Mouse (Mus musculus) embryonic facial prominence, embryonic 11.5 days (tissue): Measurements from ENCODE around the gene Tmed2. TPM values are rescaled to one million over a fixed set of nuclear protein-coding genes. Genes with fewer than 3 reads are reported as not detected.

Source experiments
- ATAC-seq: fragments of 200-750 bp; cut with Nextera tagmentation; replicated peaks from 2 replicates; pipeline ENCODE4 v1.8.0; 2017; ENCODE audit warnings: low read depth; ENCODE audit not compliant: insufficient number of reproducible peaks, low FRiP score, low TSS enrichment
- DNase-seq: peaks from one replicate; pipeline ENCODE4 v3.0.0-alpha.2; 2015; ENCODE audit warnings: low spot score
- H3K27ac ChIP-seq: fragments of 300-500 bp; sonication (generic); replicated peaks from 2 replicates; pipeline ENCODE4 v1.5.1; 2014; ENCODE audit warnings: mild to moderate bottlenecking, low read depth, low read length, control low read depth
- H3K27me3 ChIP-seq: fragments of 300-500 bp; sonication (generic); 2 replicates; pipeline ENCODE4 v1.6.1; 2014; ENCODE audit warnings: mild to moderate bottlenecking, low read length, moderate library complexity, mixed read lengths; ENCODE audit not compliant: control insufficient read depth, insufficient read depth
- H3K36me3 ChIP-seq: fragments of 300-500 bp; sonication (generic); replicated peaks from 2 replicates; pipeline ENCODE4 v1.6.1; 2014; ENCODE audit warnings: low read depth, mild to moderate bottlenecking, low read length, moderate library complexity, mixed read lengths; ENCODE audit not compliant: control insufficient read depth, insufficient read depth
- H3K4me1 ChIP-seq: fragments of 300-500 bp; sonication (generic); 2 replicates; pipeline ENCODE4 v1.6.1; 2014; ENCODE audit warnings: low read length, mixed read lengths; ENCODE audit not compliant: control insufficient read depth, insufficient read depth
- H3K4me2 ChIP-seq: fragments of 300-500 bp; sonication (generic); 2 replicates; pipeline ENCODE4 v1.6.1; 2014; ENCODE audit warnings: low read depth, mild to moderate bottlenecking, control low read depth, low read length, moderate library complexity
- H3K4me3 ChIP-seq: fragments of 300-500 bp; sonication (generic); 2 replicates; pipeline ENCODE4 v1.5.1; 2014; ENCODE audit warnings: low read depth, low read length, control low read depth
- H3K9ac ChIP-seq: fragments of 300-500 bp; sonication (generic); replicated peaks from 2 replicates; pipeline ENCODE4 v1.6.1; 2014; ENCODE audit warnings: mild to moderate bottlenecking, control low read depth, low read length
- H3K9me3 ChIP-seq: fragments of 300-500 bp; sonication (generic); replicated peaks from 2 replicates; pipeline ENCODE4 v1.6.1; 2016; ENCODE audit warnings: mild to moderate bottlenecking, low read length, inconsistent platforms, mixed read lengths; ENCODE audit not compliant: control insufficient read depth
- WGBS: fragments of 180-500 bp; shearing (Covaris S2); extraction: QIAGEN DNeasy Blood & Tissue Kit; methylation state at CpG from one replicate; pipeline ENCODE4 v1.1.7; 2014; 5-methylcytosine and 5-hydroxymethylcytosine counted together
- polyA plus RNA-seq: library from polyadenylated mRNA; unstranded; fragments of >200 nt; fragmentation: Nextera tagmentation; extraction: Ambion mirVana; gene quantifications from 2 replicates; pipeline ENCODE4 v1.2.1, GENCODE M21; 2014

Gene Tmed2
- polyA plus RNA-seq, 1 experiment from 2014 or later: 564 TPM

DNA sequence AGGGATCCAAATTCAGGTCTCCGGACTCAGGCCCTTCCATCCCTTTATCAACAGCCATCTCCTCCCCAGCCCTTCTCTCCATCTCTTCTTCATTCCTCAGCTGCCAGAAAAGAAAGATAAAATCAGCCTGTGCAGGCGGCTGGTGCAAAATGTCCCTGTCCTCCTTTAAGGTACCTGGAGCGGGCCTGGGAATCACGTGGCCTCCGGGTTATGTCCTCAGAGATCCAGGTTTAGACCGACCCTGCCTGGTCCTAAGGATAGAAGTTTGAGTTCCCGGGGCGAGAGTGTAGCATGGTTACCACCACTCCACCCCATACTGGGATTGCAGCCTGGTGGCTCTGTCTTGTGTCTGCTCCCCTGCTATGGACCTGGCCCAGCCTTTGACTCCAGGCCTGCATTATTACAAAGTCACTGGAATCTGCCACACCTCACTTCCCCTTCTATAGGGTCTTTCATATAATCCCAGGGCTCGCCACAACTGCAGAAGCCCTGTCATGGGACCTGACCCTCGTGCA lies 29.9 kb upstream of the Tmed2 start:
- ATAC-seq (no peak), DNase-seq (no peak)
- Histone ChIP-seq H3K27me3 (no peaks in the 10 kb centered on the region), H3K27ac (no peak overlapping the region), H3K9ac (no peak overlapping the region), H3K36me3 (peaks cover 15% of the 10 kb centered on the region), H3K4me2 (no peak overlapping the region), H3K4me3 (no peak overlapping the region), H3K9me3 (no peaks in the 10 kb centered on the region), H3K4me1 (no peaks in the 10 kb centered on the region; the same call in 1 of the 2 replicates)
- WGBS: 90% methylated on average over 10 of the region's 10 CpGs

DNA sequence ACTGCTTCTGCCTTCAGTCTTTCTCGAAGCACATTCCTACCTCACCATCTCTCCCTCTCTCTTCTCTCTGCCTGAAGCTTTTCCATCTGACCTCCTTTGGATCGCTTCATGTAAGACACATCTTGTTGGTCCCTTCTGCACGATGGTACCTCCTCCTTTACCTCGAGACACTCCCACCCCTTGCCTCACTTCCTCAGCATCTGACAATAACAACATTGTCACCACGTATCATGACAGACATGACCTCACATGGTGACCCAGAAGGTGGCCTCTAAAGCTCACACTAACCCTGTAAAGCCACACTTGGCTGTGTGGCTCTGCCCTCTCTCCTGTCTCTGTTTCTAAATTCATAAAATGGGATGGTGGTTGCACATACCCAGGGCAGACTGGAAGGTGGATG lies 24.7 kb upstream of the Tmed2 start:
- no peaks in the 10 kb centered on the region for H3K9me3 ChIP-seq
- no peaks in the 10 kb centered on the region for H3K4me1 ChIP-seq
- peaks cover 12% of the 10 kb centered on the region for H3K36me3 ChIP-seq
- H3K4me2 ChIP-seq: no peak overlapping the region
- H3K9ac ChIP-seq: no peak overlapping the region
- 72% methylated on average over 5 of the region's 5 CpGs for WGBS
- DNase-seq (no peak), ATAC-seq (no peak)
- H3K4me3 ChIP-seq: no peak overlapping the region
- H3K27me3 ChIP-seq: no peaks in the 10 kb centered on the region
- no peak overlapping the region for H3K27ac ChIP-seq

DNA sequence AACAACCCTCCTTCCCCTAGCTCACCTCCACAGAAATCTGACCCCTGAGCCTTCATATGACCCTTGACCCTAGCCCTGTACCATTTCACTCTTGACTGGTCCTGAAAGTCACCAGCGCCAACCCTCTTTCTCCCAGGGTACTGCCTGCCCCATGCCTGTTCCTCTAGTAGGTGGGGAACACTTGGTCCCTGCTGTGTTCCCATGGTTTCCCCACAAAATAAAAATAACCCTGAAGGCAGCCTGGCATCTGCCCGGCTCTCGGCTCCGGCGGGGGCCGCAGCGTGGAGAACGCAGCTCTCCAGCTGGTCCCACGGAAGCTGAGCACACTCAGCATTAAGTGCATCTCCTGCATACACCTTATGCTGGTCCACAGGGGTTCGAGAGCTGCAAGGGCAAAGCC lies 21.8 kb upstream of the Tmed2 start:
- H3K9ac ChIP-seq: no peak overlapping the region
- no peaks in the 10 kb centered on the region for H3K4me1 ChIP-seq
- peaks cover 6% of the 10 kb centered on the region for H3K36me3 ChIP-seq
- no peak overlapping the region for H3K4me2 ChIP-seq
- H3K27me3 ChIP-seq: no peaks in the 10 kb centered on the region
- no peak overlapping the region for H3K4me3 ChIP-seq
- H3K9me3 ChIP-seq: no peaks in the 10 kb centered on the region
- H3K27ac ChIP-seq: no peak overlapping the region
- DNase-seq: no peak
- no peak for ATAC-seq
- 83% methylated on average over 10 of the region's 10 CpGs for WGBS

DNA sequence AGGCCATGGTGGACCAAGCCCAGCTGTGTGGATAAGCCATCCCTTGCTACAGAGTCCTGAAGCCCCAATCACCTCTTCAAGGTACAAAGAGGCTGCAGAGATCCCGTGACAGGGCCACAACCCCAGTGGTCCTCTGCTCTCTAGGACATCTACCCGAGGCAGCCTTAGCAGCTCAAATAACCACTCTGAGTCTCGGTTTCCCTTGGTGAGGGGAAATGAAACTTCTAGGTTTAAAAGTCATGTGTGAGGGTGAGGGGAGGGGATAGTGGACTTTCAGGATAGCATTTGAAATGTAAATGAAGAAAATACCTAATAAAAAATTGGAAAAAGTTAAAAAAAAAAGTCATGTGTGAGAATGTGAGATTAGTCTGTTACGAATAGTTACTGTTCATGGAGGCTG lies 18.9 kb upstream of the Tmed2 start:
- no peaks in the 10 kb centered on the region for H3K36me3 ChIP-seq
- 82% methylated on average over 4 of the region's 4 CpGs for WGBS

DNA sequence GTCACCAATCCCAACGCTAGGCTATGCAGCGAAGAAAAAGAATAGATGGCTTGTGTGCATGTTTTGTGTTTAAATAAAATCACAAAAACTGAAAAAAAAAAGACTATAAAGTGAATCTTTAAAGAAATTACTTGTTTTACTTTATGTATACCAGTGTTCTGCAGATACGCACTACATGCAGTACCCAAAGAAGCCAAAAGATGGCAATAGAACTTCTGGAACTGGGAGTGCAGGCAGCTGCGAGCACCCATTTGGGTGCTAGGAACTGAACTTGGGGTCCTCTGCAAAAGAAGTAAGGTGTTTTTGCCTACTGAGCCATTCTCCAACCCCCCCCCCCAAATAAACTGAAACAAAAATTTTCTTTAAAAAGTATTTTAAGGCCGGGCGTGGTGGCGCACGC lies 17.5 kb upstream of the Tmed2 start:
- 90% methylated on average over 8 of the region's 8 CpGs for WGBS
- no peaks in the 10 kb centered on the region for H3K4me1 ChIP-seq
- DNase-seq (no peak), ATAC-seq (no peak)
- no peak overlapping the region for H3K9ac ChIP-seq
- H3K36me3 ChIP-seq: no peaks in the 10 kb centered on the region
- no peak overlapping the region for H3K4me2 ChIP-seq
- H3K27me3 ChIP-seq: no peaks in the 10 kb centered on the region
- no peaks in the 10 kb centered on the region for H3K9me3 ChIP-seq
- H3K4me3 ChIP-seq: no peak overlapping the region
- no peak overlapping the region for H3K27ac ChIP-seq

More for the DNA sequence above, 18.9 kb upstream of the Tmed2 start:
- no peak overlapping the region for H3K4me2 ChIP-seq
- no peak overlapping the region for H3K9ac ChIP-seq
- ATAC-seq: no peak
- DNase-seq: no peak
- H3K27me3 ChIP-seq: no peaks in the 10 kb centered on the region
- no peaks in the 10 kb centered on the region for H3K9me3 ChIP-seq
- no peaks in the 10 kb centered on the region for H3K4me1 ChIP-seq
- H3K4me3 ChIP-seq: no peak overlapping the region
- H3K27ac ChIP-seq: no peak overlapping the region

DNA sequence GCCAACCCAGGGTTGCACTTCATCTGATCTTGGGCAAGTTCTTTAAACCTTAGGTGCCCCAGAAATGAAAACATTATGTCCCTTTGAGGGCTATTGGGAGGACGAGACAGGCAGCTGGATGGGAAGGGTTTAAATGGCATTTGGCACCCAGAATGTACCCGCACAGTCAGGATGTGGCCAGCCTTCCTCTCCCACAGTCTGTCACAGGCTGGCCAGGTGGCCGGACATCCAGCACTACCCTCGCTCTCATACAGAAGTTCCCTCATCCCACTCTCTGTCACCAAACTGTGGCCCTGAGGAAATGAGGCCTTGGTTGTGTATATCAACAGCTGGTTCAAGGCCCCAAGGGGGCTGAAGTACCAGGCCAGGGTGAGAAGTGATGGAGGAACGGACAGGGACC lies 15.6 kb upstream of the Tmed2 start:
- no peaks in the 10 kb centered on the region for H3K27me3 ChIP-seq
- no peak overlapping the region for H3K4me3 ChIP-seq
- no peaks in the 10 kb centered on the region for H3K9me3 ChIP-seq
- H3K9ac ChIP-seq: no peak overlapping the region
- H3K27ac ChIP-seq: no peak overlapping the region
- H3K36me3 ChIP-seq: no peaks in the 10 kb centered on the region
- 95% methylated on average over 5 of the region's 5 CpGs for WGBS
- H3K4me1 ChIP-seq: no peaks in the 10 kb centered on the region; the same call in 1 of the 2 replicates
- ATAC-seq (no peak), DNase-seq (no peak)
- no peak overlapping the region for H3K4me2 ChIP-seq

DNA sequence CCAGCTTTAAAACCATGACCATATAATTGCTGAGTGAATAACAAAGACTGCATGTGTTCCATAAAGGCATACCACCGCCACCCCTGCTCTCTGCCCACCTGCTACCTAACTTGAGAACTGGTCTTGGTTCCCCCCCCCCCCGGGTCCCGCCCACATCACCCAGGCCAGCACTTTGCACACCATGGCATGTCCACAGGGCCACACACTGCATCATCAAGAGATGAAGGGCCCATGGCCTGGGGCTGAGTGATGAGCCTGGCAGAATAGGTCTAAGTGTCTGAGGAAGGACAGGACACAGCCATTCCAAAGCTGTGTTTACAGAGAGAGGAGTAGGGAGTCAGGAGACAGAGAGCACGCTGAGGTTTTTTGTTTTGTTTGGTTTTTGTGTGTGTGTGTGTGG lies 12.1 kb upstream of the Tmed2 start:
- Histone ChIP-seq H3K4me3 (no peak overlapping the region), H3K9ac (peak overlapping the region; percentile 51), H3K27me3 (no peaks in the 10 kb centered on the region), H3K4me2 (peak overlapping the region; percentile 26), H3K4me1 (peaks cover 4% of the 10 kb centered on the region; the same call in 1 of the 2 replicates), H3K9me3 (no peaks in the 10 kb centered on the region), H3K36me3 (no peaks in the 10 kb centered on the region), H3K27ac (no peak overlapping the region)
- WGBS: 71% methylated on average over 4 of the region's 4 CpGs
- DNase-seq (no peak), ATAC-seq (no peak)

DNA sequence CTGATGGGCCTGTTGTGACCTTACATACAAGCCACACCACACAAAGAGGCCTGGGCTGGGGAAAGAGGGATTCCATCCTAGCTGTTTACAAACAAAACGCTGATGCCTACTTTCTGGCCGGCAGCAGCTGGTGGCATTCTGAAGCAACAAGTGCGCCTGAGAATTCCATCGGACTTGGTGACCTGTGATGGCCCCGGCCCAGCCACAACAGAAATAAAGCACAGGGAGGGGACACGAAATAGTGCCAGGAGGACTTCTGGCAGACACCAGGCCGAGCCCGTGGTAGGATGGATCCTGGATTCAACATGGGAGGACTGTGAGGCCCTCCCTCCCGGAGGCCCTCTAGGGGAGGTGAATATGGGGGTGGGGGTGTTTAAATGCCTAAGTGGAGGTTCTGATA lies 11.7 kb upstream of the Tmed2 start:
- 32% methylated on average over 9 of the region's 9 CpGs for WGBS
- no peaks in the 10 kb centered on the region for H3K27me3 ChIP-seq
- no peak overlapping the region for H3K27ac ChIP-seq
- peak overlapping the region; percentile 51 for H3K9ac ChIP-seq
- no peak for DNase-seq
- no peak for ATAC-seq
- H3K4me3 ChIP-seq: peak overlapping the region; percentile 66
- H3K4me2 ChIP-seq: peak overlapping the region; percentile 86
- H3K4me1 ChIP-seq: peaks cover 4% of the 10 kb centered on the region; the same call in 1 of the 2 replicates
- no peaks in the 10 kb centered on the region for H3K9me3 ChIP-seq
- H3K36me3 ChIP-seq: no peaks in the 10 kb centered on the region
